Mouse (Mus musculus) cortical plate, adult 2 months (tissue): Measurements from ENCODE around the gene Uqcrfs1.

Experiments used
- CTCF ChIP-seq: fragments of 200-500 bp; IDR thresholded peaks from 2 replicates; pipeline ENCODE4 v1.5.1; 2011; ENCODE audit warnings: mild to moderate bottlenecking, control low read depth, low read length; ENCODE audit not compliant: insufficient read depth; ENCODE audit errors: extremely low read depth
- POLR2A ChIP-seq: fragments of 200-500 bp; IDR thresholded peaks from 2 replicates; pipeline ENCODE4 v1.6.1; 2011; ENCODE audit warnings: mild to moderate bottlenecking, low read length, control low read depth; ENCODE audit not compliant: insufficient read depth; ENCODE audit errors: extremely low read depth

GRCm38 (mm10) chr13:30524961-30525360 lies 20.2 kb downstream of the Uqcrfs1 start:
- TF ChIP-seq POLR2A (no peak), CTCF (no peak)
